Mouse (Mus musculus) heart, embryonic 11.5 days (tissue): Measurements from ENCODE around the gene Arl4a. TPM values are rescaled to one million over a fixed set of nuclear protein-coding genes. Genes with fewer than 3 reads are reported as not detected.

Experiments used
- ATAC-seq: fragments of 200-750 bp; cut with Nextera tagmentation; replicated peaks from 2 replicates; pipeline ENCODE4 v1.8.0; 2017; ENCODE audit warnings: moderate library complexity; ENCODE audit not compliant: insufficient number of reproducible peaks, low FRiP score, low TSS enrichment
- H3K27ac ChIP-seq: fragments of 300-500 bp; sonication (generic); 2 replicates; pipeline ENCODE4 v1.5.1; 2014; ENCODE audit warnings: mild to moderate bottlenecking, low read depth, low read length
- H3K27me3 ChIP-seq: fragments of 300-500 bp; sonication (generic); 2 replicates; pipeline ENCODE4 v1.6.1; 2014; ENCODE audit warnings: mild to moderate bottlenecking, low read length, mixed read lengths; ENCODE audit not compliant: control insufficient read depth, insufficient read depth
- H3K36me3 ChIP-seq: fragments of 300-500 bp; sonication (generic); 2 replicates; pipeline ENCODE4 v1.6.1; 2014; ENCODE audit warnings: mild to moderate bottlenecking, low read length, moderate library complexity, mixed read lengths; ENCODE audit not compliant: control insufficient read depth, insufficient read depth
- H3K4me1 ChIP-seq: fragments of 300-500 bp; sonication (generic); 2 replicates; pipeline ENCODE4 v1.6.1; 2014; ENCODE audit warnings: low read length; ENCODE audit not compliant: control insufficient read depth, insufficient read depth
- H3K4me2 ChIP-seq: fragments of 300-500 bp; sonication (generic); 2 replicates; pipeline ENCODE4 v1.6.1; 2014; ENCODE audit warnings: mild to moderate bottlenecking, moderate library complexity
- H3K4me3 ChIP-seq: fragments of 300-500 bp; sonication (generic); 2 replicates; pipeline ENCODE4 v1.5.1; 2014; ENCODE audit warnings: low read depth, low read length
- H3K9ac ChIP-seq: fragments of 300-500 bp; sonication (generic); 2 replicates; pipeline ENCODE4 v1.6.1; 2014; ENCODE audit warnings: mild to moderate bottlenecking, low read depth, low read length, moderate library complexity
- H3K9me3 ChIP-seq: fragments of 300-500 bp; sonication (generic); replicated peaks from 2 replicates; pipeline ENCODE4 v1.6.1; 2016; ENCODE audit warnings: low read length; ENCODE audit not compliant: control insufficient read depth
- WGBS: fragments of 180-500 bp; shearing (Covaris S2); extraction: QIAGEN DNeasy Blood & Tissue Kit; methylation state at CpG from one replicate; pipeline ENCODE4 v1.1.7; 2014; ENCODE audit not compliant: insufficient replicate concordance; 5-methylcytosine and 5-hydroxymethylcytosine counted together
- polyA plus RNA-seq: library from polyadenylated mRNA; unstranded; fragments of >200 nt; fragmentation: Nextera tagmentation; extraction: Ambion mirVana; gene quantifications from 2 replicates; pipeline ENCODE4 v1.2.1, GENCODE M21; 2014

Arl4a gene
- polyA plus RNA-seq, result 35.5 and 36.4 TPM in 2 replicates

DNA sequence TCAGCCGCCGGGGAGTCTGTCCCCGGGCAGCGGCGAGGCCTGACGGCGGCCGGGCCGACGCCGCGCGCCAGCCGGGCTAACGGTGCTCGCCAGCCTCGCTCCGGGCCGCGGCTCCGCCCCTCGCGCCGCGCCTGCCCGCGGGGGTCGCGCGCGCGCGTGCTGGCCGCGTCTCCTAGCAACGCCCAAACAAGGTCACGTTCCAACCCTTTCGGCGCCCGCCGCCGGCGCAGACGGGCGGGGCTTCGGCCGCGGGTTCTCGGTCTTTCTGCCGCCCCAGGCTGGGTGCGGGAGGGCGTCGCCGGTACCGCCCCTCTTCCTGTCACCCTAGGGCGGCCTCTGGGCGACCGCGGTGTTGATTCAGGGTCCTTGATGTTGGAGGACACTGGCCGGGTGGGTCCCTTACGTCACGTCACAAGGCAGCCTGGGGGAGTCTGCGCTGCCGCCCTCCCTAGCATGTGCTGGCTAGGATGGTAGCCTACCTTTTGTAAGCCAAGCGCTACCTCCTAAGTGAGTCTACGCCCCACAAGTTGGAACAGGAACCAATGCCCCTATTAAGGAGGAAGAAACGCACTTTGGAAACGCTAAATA, at the start of gene Arl4a:
Gene Arl4a, minus strand, starts transcription at position 150 of the 588 bp plus-strand sequence.
- Histone ChIP-seq H3K4me3 (peak within 1 kb of the TSS; percentile 93), H3K9me3 (no peaks in the 10 kb centered on the region), H3K36me3 (no peaks in the 10 kb centered on the region), H3K4me1 (peaks cover 4% of the 10 kb centered on the region; the same call in 1 of the 2 replicates), H3K9ac (peak within 1 kb of the TSS; percentile 87), H3K4me2 (peak within 1 kb of the TSS; percentile 82), H3K27me3 (no peaks in the 10 kb centered on the region), H3K27ac (peak within 1 kb of the TSS; percentile 94)
- ATAC-seq, result peak; percentile 92
- under 1% methylated on average over 68 of the region's 68 CpGs for WGBS

DNA sequence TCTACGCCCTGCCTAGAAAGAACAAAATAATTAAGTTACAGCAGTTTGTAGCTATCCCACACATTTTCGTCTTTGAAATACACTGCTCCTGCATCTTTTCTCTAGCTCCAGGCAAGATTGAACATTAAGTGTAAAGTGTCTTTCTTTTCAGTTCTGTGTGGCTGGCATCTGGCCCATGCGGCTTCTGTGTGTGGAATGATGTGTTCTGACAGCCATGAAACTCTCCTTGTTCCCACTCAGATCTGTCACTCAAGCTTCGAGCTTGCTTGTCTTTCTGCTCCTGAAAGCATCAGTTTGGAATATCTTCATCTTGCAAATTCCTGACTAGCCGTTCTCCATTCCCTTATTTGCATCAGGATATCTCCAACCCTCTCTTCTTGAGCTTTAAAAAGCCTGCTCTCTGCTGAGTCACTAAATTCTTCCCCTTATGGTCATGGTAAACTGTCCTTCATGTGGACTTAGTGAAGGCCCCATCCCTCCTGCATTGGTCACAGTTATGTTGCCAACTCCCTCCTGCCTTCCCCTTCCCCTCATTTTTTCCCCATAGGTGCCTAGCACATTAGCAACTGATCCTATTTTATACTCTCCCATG, 48.0 kb upstream of the Arl4a start:
- no peaks in the 10 kb centered on the region for H3K9me3 ChIP-seq
- 72% methylated on average over 5 of the region's 5 CpGs for WGBS
- no peaks in the 10 kb centered on the region for H3K36me3 ChIP-seq
- no peak overlapping the region for H3K9ac ChIP-seq
- no peaks in the 10 kb centered on the region for H3K4me1 ChIP-seq
- no peaks in the 10 kb centered on the region for H3K27me3 ChIP-seq
- ATAC-seq, result no peak
- no peak overlapping the region for H3K4me3 ChIP-seq
- H3K27ac ChIP-seq, result no peak overlapping the region
- no peak overlapping the region for H3K4me2 ChIP-seq

DNA sequence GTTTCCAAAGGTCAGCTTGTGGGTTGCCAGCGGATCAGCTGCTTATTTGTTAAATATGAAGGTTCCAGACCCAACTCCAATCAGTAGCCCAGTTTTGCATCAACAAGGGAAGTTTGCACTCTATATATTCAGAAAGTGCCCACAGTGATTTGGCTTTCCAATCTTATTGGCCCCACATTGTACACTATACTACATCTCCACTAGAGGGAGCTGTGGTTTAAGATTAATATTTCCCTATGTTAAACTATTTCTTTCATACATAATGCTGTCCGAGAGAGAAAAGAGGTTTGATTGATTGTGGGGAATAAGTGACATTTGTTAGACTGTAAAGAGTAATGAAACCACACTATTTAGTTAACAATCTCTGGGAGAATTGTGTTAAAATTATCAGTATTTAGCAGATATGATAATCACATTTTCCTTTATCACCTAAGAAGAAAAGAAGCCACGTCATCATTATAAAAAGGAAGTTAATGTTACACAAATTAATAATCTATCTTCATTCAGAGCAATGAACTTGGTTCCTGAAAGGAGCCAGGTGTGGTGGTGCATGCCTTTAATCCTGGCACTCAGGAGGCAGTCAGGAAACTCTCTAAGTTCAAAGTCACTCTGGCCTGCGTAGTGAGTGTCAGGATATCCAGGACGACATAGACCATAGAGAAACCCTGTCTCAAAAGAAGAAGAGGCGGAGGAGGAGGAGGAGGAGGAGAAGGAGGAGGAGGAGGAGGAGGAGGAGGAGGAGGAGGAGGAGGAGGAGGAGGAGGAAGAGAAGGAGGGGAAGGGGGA, 44.8 kb upstream of the Arl4a start:
- H3K27ac ChIP-seq, result no peak overlapping the region
- H3K36me3 ChIP-seq, result no peaks in the 10 kb centered on the region
- no peaks in the 10 kb centered on the region for H3K27me3 ChIP-seq
- H3K4me1 ChIP-seq, result no peaks in the 10 kb centered on the region
- no peak for ATAC-seq
- no peak overlapping the region for H3K9ac ChIP-seq
- no peak overlapping the region for H3K4me2 ChIP-seq
- WGBS, result 37% methylated on average over 5 of the region's 6 CpGs
- H3K4me3 ChIP-seq, result no peak overlapping the region
- H3K9me3 ChIP-seq, result no peaks in the 10 kb centered on the region

DNA sequence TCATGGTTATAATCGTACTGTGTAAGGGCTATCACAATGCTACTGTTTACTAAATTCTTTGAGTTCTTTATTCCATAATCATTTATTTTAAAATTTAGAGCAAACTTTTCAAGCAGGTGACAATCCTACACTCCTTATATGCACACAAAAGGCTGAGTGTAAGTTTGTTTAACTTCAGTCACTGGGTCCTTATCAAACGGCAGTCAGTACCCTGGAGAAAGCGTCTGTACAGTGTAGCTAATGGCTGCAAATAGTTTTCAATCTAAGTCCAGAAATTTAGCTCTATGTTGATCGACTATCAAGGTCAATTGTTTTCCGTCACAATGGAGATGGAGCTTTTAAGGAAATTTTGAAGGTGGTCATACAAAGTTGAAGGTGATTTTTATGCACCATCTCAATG, 44.2 kb upstream of the Arl4a start:
- 60% methylated on average over 5 of the region's 5 CpGs for WGBS
- no peak overlapping the region for H3K9ac ChIP-seq
- no peaks in the 10 kb centered on the region for H3K9me3 ChIP-seq
- H3K4me1 ChIP-seq, result no peaks in the 10 kb centered on the region
- no peaks in the 10 kb centered on the region for H3K36me3 ChIP-seq
- H3K27me3 ChIP-seq, result no peaks in the 10 kb centered on the region
- no peak for ATAC-seq
- no peak overlapping the region for H3K4me2 ChIP-seq
- H3K4me3 ChIP-seq, result no peak overlapping the region
- H3K27ac ChIP-seq, result no peak overlapping the region

DNA sequence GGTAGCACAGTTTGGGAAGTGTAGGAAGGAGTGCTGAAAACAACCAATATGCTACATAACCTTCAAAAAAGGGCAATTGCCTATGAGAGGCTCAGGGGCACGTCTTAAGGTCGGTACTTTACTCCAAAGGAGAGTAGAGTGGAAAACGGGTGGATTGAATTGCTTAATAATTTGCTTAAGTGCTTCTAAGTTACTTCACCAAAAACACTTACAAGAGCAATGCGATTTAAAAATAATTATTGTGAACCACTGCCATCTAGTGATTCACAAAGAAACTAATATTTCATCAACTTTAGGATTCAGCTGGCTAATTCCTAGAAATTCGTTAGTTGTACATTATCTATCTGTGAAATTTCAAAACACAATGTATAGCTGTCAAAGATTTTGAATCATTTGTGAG, 35.8 kb upstream of the Arl4a start:
- no peak overlapping the region for H3K4me2 ChIP-seq
- no peaks in the 10 kb centered on the region for H3K27me3 ChIP-seq
- no peaks in the 10 kb centered on the region for H3K4me1 ChIP-seq
- H3K9me3 ChIP-seq, result no peaks in the 10 kb centered on the region
- ATAC-seq, result no peak
- no peaks in the 10 kb centered on the region for H3K36me3 ChIP-seq
- WGBS, result 56% methylated on average over 5 of the region's 5 CpGs
- no peak overlapping the region for H3K27ac ChIP-seq
- no peak overlapping the region for H3K9ac ChIP-seq
- H3K4me3 ChIP-seq, result no peak overlapping the region

DNA sequence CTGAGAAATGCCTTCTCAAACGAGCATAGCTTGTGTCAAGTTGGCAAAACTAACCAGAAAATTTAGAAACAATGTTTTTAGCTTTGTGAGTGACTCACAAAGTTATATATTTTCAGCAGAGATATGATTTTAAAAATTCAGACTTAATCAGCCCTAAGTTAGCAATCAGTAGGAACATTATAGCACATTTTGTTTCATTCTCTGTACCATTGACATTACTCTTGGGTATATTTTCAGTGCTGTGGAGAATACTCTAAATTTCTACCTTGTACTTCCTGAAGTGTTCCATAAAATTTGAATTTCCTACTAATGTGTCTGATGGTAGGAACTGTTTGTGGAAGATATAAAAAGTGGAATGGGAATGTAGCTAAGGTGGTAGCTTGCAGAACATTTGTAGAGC, 9.2 kb upstream of the Arl4a start:
- no peak overlapping the region for H3K27ac ChIP-seq
- no peak for ATAC-seq
- no peak overlapping the region for H3K4me3 ChIP-seq
- no peaks in the 10 kb centered on the region for H3K9me3 ChIP-seq
- H3K9ac ChIP-seq, result no peak overlapping the region
- no peaks in the 10 kb centered on the region for H3K4me1 ChIP-seq
- H3K4me2 ChIP-seq, result no peak overlapping the region
- 59% methylated on average over 1 of the region's 1 CpGs for WGBS
- H3K36me3 ChIP-seq, result no peaks in the 10 kb centered on the region
- H3K27me3 ChIP-seq, result no peaks in the 10 kb centered on the region

DNA sequence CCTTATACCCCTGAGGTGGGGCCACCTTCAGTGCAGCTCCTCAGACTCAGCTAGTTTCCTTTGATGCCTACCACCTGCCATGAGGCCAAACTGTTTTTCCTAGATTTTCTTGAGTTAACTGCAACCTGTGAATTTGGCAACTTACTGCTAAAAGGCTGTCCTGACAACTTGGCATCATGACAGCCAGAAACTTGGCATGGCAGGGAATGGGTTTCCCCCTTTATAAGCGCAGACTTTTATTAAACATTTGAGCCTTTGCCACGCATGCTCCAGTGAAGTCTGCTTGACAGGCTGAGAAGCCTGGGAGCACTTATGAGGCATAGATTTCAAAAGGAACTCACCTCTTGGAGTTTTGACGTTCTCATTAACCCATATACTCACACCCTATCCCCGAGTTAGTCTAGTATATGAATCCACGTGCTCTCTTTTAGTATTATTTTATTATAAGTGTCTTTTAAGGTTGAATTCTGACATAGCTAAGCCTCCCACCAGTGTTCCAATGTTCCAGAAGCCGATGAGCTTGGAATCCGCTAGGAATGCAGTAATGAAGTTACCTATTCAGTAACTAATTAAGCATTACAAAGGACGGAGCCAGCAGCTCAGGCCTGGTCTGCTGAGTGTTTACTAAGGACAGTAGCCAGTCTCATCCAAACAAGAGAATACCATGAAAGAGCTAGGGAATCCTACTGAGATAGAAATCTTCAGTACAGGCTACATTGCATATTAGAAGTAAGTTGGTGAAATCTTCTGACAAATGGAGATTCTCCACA, 6.2 kb upstream of the Arl4a start:
- H3K27ac ChIP-seq, result no peak overlapping the region
- no peak overlapping the region for H3K4me3 ChIP-seq
- no peak overlapping the region for H3K9ac ChIP-seq
- H3K9me3 ChIP-seq, result no peaks in the 10 kb centered on the region
- no peak overlapping the region for H3K4me2 ChIP-seq
- no peaks in the 10 kb centered on the region for H3K27me3 ChIP-seq
- 83% methylated on average over 8 of the region's 8 CpGs for WGBS
- ATAC-seq, result no peak
- H3K4me1 ChIP-seq, result no peaks in the 10 kb centered on the region
- no peaks in the 10 kb centered on the region for H3K36me3 ChIP-seq

DNA sequence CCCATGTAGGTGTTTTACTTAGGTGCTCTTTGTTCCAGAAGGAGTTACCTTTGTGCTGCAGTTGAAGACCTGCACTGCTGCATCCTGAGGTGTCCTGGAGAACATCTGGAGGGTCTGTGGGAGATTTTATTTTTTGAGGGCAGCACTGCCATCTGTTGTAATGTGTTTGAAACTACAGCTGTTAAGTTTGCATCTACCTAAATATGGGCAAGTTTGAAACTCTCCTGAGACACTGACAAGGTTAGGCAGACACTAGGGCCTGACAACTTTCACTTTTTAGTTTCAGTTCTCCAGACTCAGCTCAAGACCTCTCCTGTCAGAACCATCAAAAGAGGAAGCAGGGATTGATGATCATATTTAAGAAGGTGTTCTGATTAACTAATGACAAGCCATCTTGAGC, 2.2 kb upstream of the Arl4a start:
- Histone ChIP-seq H3K27me3 (no peaks in the 10 kb centered on the region), H3K9ac (no peak overlapping the region), H3K36me3 (no peaks in the 10 kb centered on the region), H3K4me3 (no peak overlapping the region), H3K4me1 (peaks cover 4% of the 10 kb centered on the region; the same call in 1 of the 2 replicates), H3K9me3 (no peaks in the 10 kb centered on the region), H3K27ac (no peak overlapping the region), H3K4me2 (no peak overlapping the region)
- no peak for ATAC-seq
